Mouse (Mus musculus): ENCODE measurements at regions not wholly inside any gene's neighbourhood (a gene's known extent, or its start where the extent isn't known, plus 50 kb on each side); places are given as distances from the start of the nearest gene placed in this dataset.

- ATAC-seq (ENCODE audit: low FRiP score, low TSS enrichment) = no peak
- TF ChIP-seq EP300 (optimal IDR thresholded peaks at IDR 0.05) = no peak
- peak; percentile 86 for TF ChIP-seq CTCF (IDR thresholded peaks at IDR 0.05; ENCODE audit: low read depth)
- Histone ChIP-seq H3K27me3 (ENCODE audit: control insufficient read depth, insufficient read depth, low read length) (no peaks in the 10 kb centered on the region), H3K9me3 (ENCODE audit: control insufficient read depth, low read length) (no peaks in the 10 kb centered on the region), H3K27ac (replicated peaks) (no peak overlapping the region), H3K4me2 (replicated peaks; ENCODE audit: low read depth) (no peak overlapping the region), H3K36me3 (ENCODE audit: control insufficient read depth, insufficient read depth, low read length) (no peaks in the 10 kb centered on the region), H3K4me3 (ENCODE audit: low read depth, low read length) (no peak overlapping the region), H3K4me1 (replicated peaks; ENCODE audit: control insufficient read depth, insufficient read depth) (no peaks in the 10 kb centered on the region), H3K9ac (ENCODE audit: low read length) (no peak overlapping the region)
- 16% methylated on average over 1 of the region's 1 CpGs for WGBS
- DNase-seq (ENCODE audit: low spot score) = no peak
Observed at GRCm38 (mm10) chr12:64829662-64830249, 88.0 kb upstream of the Gm527 start.

- ATAC-seq (ENCODE audit: low FRiP score, low TSS enrichment) (no peak), DNase-seq (ENCODE audit: low spot score) (no peak)
- Histone ChIP-seq H3K9me3 (ENCODE audit: control insufficient read depth, low read length) (no peaks in the 10 kb centered on the region), H3K9ac (ENCODE audit: low read length) (no peak overlapping the region), H3K4me2 (replicated peaks; ENCODE audit: low read depth) (no peak overlapping the region), H3K27ac (replicated peaks) (no peak overlapping the region), H3K4me1 (replicated peaks; ENCODE audit: control insufficient read depth, insufficient read depth) (no peaks in the 10 kb centered on the region), H3K4me3 (ENCODE audit: low read depth, low read length) (no peak overlapping the region), H3K36me3 (ENCODE audit: control insufficient read depth, insufficient read depth, low read length) (no peaks in the 10 kb centered on the region), H3K27me3 (ENCODE audit: control insufficient read depth, insufficient read depth, low read length) (no peaks in the 10 kb centered on the region)
- TF ChIP-seq EP300 (optimal IDR thresholded peaks at IDR 0.05) (no peak), CTCF (IDR thresholded peaks at IDR 0.05; ENCODE audit: low read depth) (no peak)
- WGBS = 56% methylated on average over 9 of the region's 9 CpGs
Observed at GRCm38 (mm10) chr12:64832313-64833151, 85.2 kb upstream of the Gm527 start.

- H3K9me3 ChIP-seq (ENCODE audit: control insufficient read depth, low read length) = no peaks in the 10 kb centered on the region
Observed at GRCm38 (mm10) chr12:64857709-64858108, 60.0 kb upstream of the Gm527 start.

More at GRCm38 (mm10) chr12:64857709-64858108, 60.0 kb upstream of the Gm527 start:
- Histone ChIP-seq H3K27me3 (ENCODE audit: control insufficient read depth, insufficient read depth, low read length) (no peaks in the 10 kb centered on the region), H3K4me1 (replicated peaks; ENCODE audit: control insufficient read depth, insufficient read depth) (no peaks in the 10 kb centered on the region), H3K9ac (ENCODE audit: low read length) (no peak overlapping the region), H3K4me3 (ENCODE audit: low read depth, low read length) (no peak overlapping the region), H3K4me2 (replicated peaks; ENCODE audit: low read depth) (no peak overlapping the region), H3K36me3 (ENCODE audit: control insufficient read depth, insufficient read depth, low read length) (no peaks in the 10 kb centered on the region), H3K27ac (replicated peaks) (no peak overlapping the region)
- DNase-seq (ENCODE audit: low spot score) (no peak), ATAC-seq (ENCODE audit: low FRiP score, low TSS enrichment) (no peak)
- TF ChIP-seq CTCF (IDR thresholded peaks at IDR 0.05; ENCODE audit: low read depth) (no peak), EP300 (optimal IDR thresholded peaks at IDR 0.05) (no peak)
